Mouse (Mus musculus) thymus, postnatal 14 days (tissue): ENCODE results near the gene Olfr330.
"Not testable (repeated sequence)": the region's sequence is repeated elsewhere in the genome, so short reads cannot be mapped to it uniquely, and the experiment has no call there.

Source experiments
- DNase-seq: peaks from one replicate; pipeline ENCODE4 v3.0.0; 2021

Gene Olfr330

GRCm38 (mm10) chr11:58534736-58535135, at the start of gene Olfr330:
TSS of gene Olfr330 (minus strand) at chr11:58534836.
- DNase-seq: not testable (repeated sequence)

- DNase-seq: no peak
These were observed 44.0 kb upstream of the Olfr330 start for GRCm38 (mm10) chr11:58578636-58579035.

DNA sequence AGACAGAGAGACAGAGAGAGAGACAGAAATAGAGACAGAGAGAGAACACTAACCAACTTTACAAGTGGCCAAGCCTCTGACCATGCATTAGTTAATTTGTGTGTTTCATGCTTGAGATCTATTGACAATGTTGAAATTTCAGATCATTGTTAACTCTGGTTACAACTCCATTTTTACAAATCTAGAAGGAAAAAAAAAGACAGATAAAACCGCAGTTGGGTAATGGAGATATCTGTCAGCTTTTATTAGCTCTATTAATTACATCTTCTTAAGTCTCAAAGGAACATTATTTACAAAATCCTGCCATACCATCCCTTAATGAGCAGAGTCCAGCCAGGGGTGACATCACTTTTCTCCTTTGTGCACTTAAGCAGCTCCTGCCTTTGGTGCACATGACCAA, 42.8 kb upstream of the Olfr330 start, which contains the start of gene Olfr325:
Gene Olfr325, plus strand, starts transcription at position 301 of the 400 bp plus-strand sequence.
- no peak for DNase-seq

GRCm38 (mm10) chr11:58570405-58570804, 35.8 kb upstream of the Olfr330 start, which contains the start of gene Olfr224:
TSS of gene Olfr224 (minus strand) at chr11:58570553.
- no peak for DNase-seq

DNA sequence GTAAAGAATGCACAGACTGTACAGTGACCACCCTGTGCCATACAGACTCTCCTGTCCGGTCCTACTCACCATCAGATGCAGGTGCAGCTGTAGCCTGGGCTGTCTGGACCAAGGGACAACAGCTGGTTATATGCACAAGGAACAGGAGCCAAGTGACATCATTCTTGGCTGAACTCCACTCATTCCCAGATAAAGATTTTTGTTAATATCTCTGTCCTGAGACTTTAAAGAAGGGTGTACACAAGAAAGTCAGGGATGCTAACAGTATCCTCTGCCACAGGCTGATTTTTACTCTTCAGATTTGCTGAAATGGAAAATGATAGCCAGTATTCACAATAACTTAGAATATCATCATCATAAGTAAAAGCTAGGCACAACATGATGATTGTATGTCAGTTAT, 20.9 kb upstream of the Olfr330 start, which contains the start of gene Olfr328:
Gene Olfr328, minus strand, starts transcription at position 101 of the 400 bp plus-strand sequence.
- no peak for DNase-seq

- no peak for DNase-seq
These were observed 11.7 kb upstream of the Olfr330 start, which contains the start of gene Olfr329-ps for GRCm38 (mm10) chr11:58546322-58546721. TSS of gene Olfr329-ps (minus strand) at chr11:58546422.

DNA sequence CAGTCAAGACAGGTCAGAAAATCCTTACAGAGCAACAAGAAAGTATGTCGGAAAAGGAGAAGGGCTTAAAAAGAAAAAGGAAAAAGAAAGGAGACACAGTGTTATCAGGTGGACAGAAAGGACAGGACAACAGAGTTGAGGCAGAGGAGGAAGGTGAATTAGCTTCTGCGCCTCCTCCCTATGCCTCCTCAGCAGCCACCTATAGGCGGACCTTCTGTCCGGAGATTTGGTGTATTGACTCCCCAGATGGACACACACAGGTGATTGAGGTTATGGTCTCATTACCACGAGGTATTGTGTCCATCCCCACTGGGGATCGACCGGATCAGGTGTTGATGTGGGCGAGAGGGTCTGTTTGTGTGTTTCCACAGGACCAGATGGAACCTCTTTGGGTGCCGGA, 14.9 kb downstream of the Olfr330 start:
- DNase-seq: peak; percentile 29

GRCm38 (mm10) chr11:58518916-58519315, 15.7 kb downstream of the Olfr330 start:
- peak; percentile 68 for DNase-seq

GRCm38 (mm10) chr11:58509058-58509457, 25.6 kb downstream of the Olfr330 start:
- not testable (repeated sequence) for DNase-seq

- not testable (repeated sequence) for DNase-seq
These were observed 32.2 kb downstream of the Olfr330 start, which contains the start of gene Olfr331 for GRCm38 (mm10) chr11:58502472-58502871. TSS of gene Olfr331 (minus strand) at chr11:58502572.

- DNase-seq: no peak
These were observed 35.3 kb downstream of the Olfr330 start for GRCm38 (mm10) chr11:58499290-58499689.

GRCm38 (mm10) chr11:58498761-58499160, 35.9 kb downstream of the Olfr330 start:
- no peak for DNase-seq

GRCm38 (mm10) chr11:58492455-58492854, 42.2 kb downstream of the Olfr330 start, which contains the start of gene Olfr332:
TSS of gene Olfr332 (minus strand) at chr11:58492555.
- DNase-seq: no peak
